Mouse (Mus musculus): ENCODE data around the gene Mrgprb4. TPM values are rescaled to one million over a fixed set of nuclear protein-coding genes. Genes with fewer than 3 reads are reported as not detected.

Gene Mrgprb4
- not detected in 2 replicates for polyA plus RNA-seq (2012)

- TF ChIP-seq GATA1 (IDR thresholded peaks at IDR 0.05; ENCODE audit: low read length), result no peak
Observed at GRCm38 (mm10) chr7:48199188-48199587, at the start of gene Mrgprb4. Gene Mrgprb4 (minus strand): TSS chr7:48199288.

- no peak for TF ChIP-seq GATA1 (IDR thresholded peaks at IDR 0.05; ENCODE audit: low read length)
Observed at GRCm38 (mm10) chr7:48226114-48226513, 27.0 kb upstream of the Mrgprb4 start.

DNA sequence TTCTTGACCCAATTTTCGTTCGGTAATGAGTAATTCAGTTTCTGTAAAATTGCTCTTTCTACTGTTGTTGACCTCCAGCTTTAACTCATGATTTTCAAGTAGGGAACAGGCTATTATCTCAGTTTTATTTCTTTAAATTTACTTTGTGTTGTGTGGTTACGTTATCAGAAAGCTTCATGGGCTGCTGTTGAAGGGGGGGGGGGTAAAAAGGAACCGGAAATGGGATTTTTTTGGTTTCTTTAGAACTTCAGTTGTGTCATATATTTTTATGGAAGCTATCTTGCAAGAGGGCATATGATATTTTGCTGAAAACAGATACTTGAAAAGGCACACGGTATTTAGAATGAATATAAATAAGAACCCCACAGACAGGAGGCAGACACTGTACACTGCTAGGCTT is 26.0 kb upstream of the Mrgprb4 start:
- TF ChIP-seq GATA1 (IDR thresholded peaks at IDR 0.05; ENCODE audit: low read length), result no peak

GRCm38 (mm10) chr7:48168919-48169318 is 30.2 kb downstream of the Mrgprb4 start, which contains the start of gene Mrgprb5:
Gene Mrgprb5 (minus strand): TSS chr7:48169019.
- TF ChIP-seq GATA1 (IDR thresholded peaks at IDR 0.05; ENCODE audit: low read length), result no peak

- no peak for TF ChIP-seq GATA1 (IDR thresholded peaks at IDR 0.05; ENCODE audit: low read length)
Observed at GRCm38 (mm10) chr7:48167471-48167870, 31.6 kb downstream of the Mrgprb4 start.

Other genes starting within 250 kb of the Mrgprb4 start
- not detected in 2 replicates for gene Mrgpra4, start 217.2 kb downstream of the Mrgprb4 start, polyA plus RNA-seq (2012)
- gene Mrgprx1, start 171.7 kb downstream of the Mrgprb4 start, polyA plus RNA-seq (2012), result not detected in 2 replicates
- not detected in 2 replicates for gene Mrgprb5, start 30.3 kb downstream of the Mrgprb4 start, polyA plus RNA-seq (2012)
- gene Mrgprb8, start 189.2 kb upstream of the Mrgprb4 start, polyA plus RNA-seq (2012), result not detected in 2 replicates